15 mouse cellular contexts compared by ENCODE assay signal in genomic region chr3:79283976-79284375, GRCm38 (mm10). TPM values are rescaled to one million over a fixed set of nuclear protein-coding genes. Genes with fewer than 3 reads are reported as not detected.
A peak's percentile ranks its signal among the peaks of the same experiment; 100 is the strongest.
DNase-seq lines count a peak whose midpoint lies in the region; ATAC-seq and TF ChIP-seq lines count a peak whose summit lies in the region.
"Had no signal": no experiment of that assay in that cellular context is flagged by ENCODE, and none has a peak within 500 bp of the region (broad histone marks: within the 10 kb centered on the region; RNA-seq: fewer than 3 reads in every experiment).

No protein-coding gene starts in this region.

- no peak overlapping the region for H3K9ac ChIP-seq in heart, adult 2 months (ENCODE audit: low read depth, low read length)
- H3K9ac ChIP-seq in embryonic facial prominence, embryonic 14.5 days (ENCODE audit: low read depth, low read length), result no peak overlapping the region
- H3K9ac ChIP-seq in midbrain, embryonic 15.5 days, result no peak overlapping the region
- H3K9ac ChIP-seq: liver, embryonic 12.5 days had no signal

- ATAC-seq in embryonic facial prominence, embryonic 14.5 days (ENCODE audit: low read depth), result no peak
- ATAC-seq in midbrain, embryonic 15.5 days (replicated peaks), result no peak
- ATAC-seq: intestine, embryonic 16.5 days; liver, embryonic 12.5 days had no signal

- 59% methylated on average over 3 of the region's 3 CpGs for WGBS in heart, adult 2 months
- 33% methylated on average over 3 of the region's 3 CpGs for WGBS in embryonic facial prominence, embryonic 14.5 days
- WGBS in midbrain, embryonic 15.5 days, result 77% methylated on average over 3 of the region's 3 CpGs

- no peaks in the 10 kb centered on the region for H3K27me3 ChIP-seq in heart, adult 2 months (ENCODE audit: control insufficient read depth, insufficient read depth, low read length)
- H3K27me3 ChIP-seq in embryonic facial prominence, embryonic 14.5 days (replicated peaks; ENCODE audit: control insufficient read depth, insufficient read depth, low read length), result no peaks in the 10 kb centered on the region
- H3K27me3 ChIP-seq in midbrain, embryonic 15.5 days (replicated peaks), result peaks cover 6% of the 10 kb centered on the region; the same call in 1 of the 2 replicates

- H3K4me1 ChIP-seq in heart, adult 2 months (ENCODE audit: control insufficient read depth, insufficient read depth, low read length), result peaks cover 30% of the 10 kb centered on the region
- H3K4me1 ChIP-seq in embryonic facial prominence, embryonic 14.5 days (ENCODE audit: control insufficient read depth, insufficient read depth, low read length), result peaks cover 33% of the 10 kb centered on the region
- H3K4me1 ChIP-seq in midbrain, embryonic 15.5 days, result peaks cover 37% of the 10 kb centered on the region

- intact Hi-C loops in heart, adult 2 months (cut with DNase I), result no loop called here

- no peak for TF ChIP-seq EP300 in heart, adult 2 months (IDR thresholded peaks at IDR 0.05; ENCODE audit: insufficient read depth, low read depth, low read length)

- DNase-seq in heart, adult 2 months, result no peak
- DNase-seq in heart, adult 8-10 months (ENCODE audit: low spot score), result no peak
- DNase-seq in layer of hippocampus, adult 2 months (ENCODE audit: low spot score in 2 of 2), result no peak
- DNase-seq in layer of hippocampus, adult 9-11 months, result no peak
- DNase-seq in embryonic facial prominence, embryonic 14.5 days (ENCODE audit: low spot score), result peak; percentile 73
- DNase-seq in embryo, embryonic 11 days, result no peak
- no peak for DNase-seq in layer of hippocampus, adult 8-10 months (ENCODE audit: low spot score in 2 of 2)
- DNase-seq: adrenal gland, adult 8-10 months; cerebellum, adult 11 months; layer of hippocampus, postnatal 36 days; thymus, postnatal 36 days had no signal

- H3K36me3 ChIP-seq in heart, adult 2 months (ENCODE audit: control insufficient read depth, insufficient read depth, low read length), result peaks cover 31% of the 10 kb centered on the region
- H3K36me3 ChIP-seq in embryonic facial prominence, embryonic 14.5 days (ENCODE audit: control insufficient read depth, insufficient read depth, low read length), result no peaks in the 10 kb centered on the region
- no peaks in the 10 kb centered on the region for H3K36me3 ChIP-seq in midbrain, embryonic 15.5 days (replicated peaks)
- H3K36me3 ChIP-seq: liver, embryonic 12.5 days had no signal

- peak overlapping the region; percentile 3; the same call in 1 of the 2 replicates for H3K4me3 ChIP-seq in heart, adult 2 months
- peak overlapping the region; percentile 98 for H3K4me3 ChIP-seq in layer of hippocampus, adult 2 months
- 0 out of 2 replicates have a peak overlapping the region, but pooled peaks have one; percentile 88 for H3K4me3 ChIP-seq in embryonic facial prominence, embryonic 14.5 days (ENCODE audit: low read depth, low read length)
- no peak overlapping the region for H3K4me3 ChIP-seq in midbrain, embryonic 15.5 days
- H3K4me3 ChIP-seq: liver, embryonic 12.5 days had no signal

- TF ChIP-seq CTCF in heart, adult 2 months (IDR thresholded peaks at IDR 0.05), result no peak
- TF ChIP-seq CTCF in layer of hippocampus, adult 2 months (conservative IDR thresholded peaks at IDR 0.05), result no peak

- peak overlapping the region; percentile 22; the same call in 1 of the 2 replicates for H3K27ac ChIP-seq in heart, adult 2 months
- no peak overlapping the region for H3K27ac ChIP-seq in layer of hippocampus, adult 2 months
- H3K27ac ChIP-seq in embryonic facial prominence, embryonic 14.5 days (replicated peaks; ENCODE audit: low read depth, low read length), result peak overlapping the region; percentile 24; the same call in 1 of the 2 replicates
- H3K27ac ChIP-seq in midbrain, embryonic 15.5 days, result no peak overlapping the region
- H3K27ac ChIP-seq: liver, embryonic 12.5 days had no signal

- no peaks in the 10 kb centered on the region for H3K9me3 ChIP-seq in embryonic facial prominence, embryonic 14.5 days (ENCODE audit: control insufficient read depth, low read length)
- no peaks in the 10 kb centered on the region for H3K9me3 ChIP-seq in midbrain, embryonic 15.5 days
- H3K9me3 ChIP-seq: liver, embryonic 12.5 days had no signal

- no peak for TF ChIP-seq POLR2A in heart, adult 2 months (IDR thresholded peaks at IDR 0.05; ENCODE audit: insufficient read depth, low read depth, low read length)

- peak overlapping the region; percentile 84 for H3K4me2 ChIP-seq in embryonic facial prominence, embryonic 14.5 days (ENCODE audit: low read depth, low read length)
- H3K4me2 ChIP-seq in midbrain, embryonic 15.5 days, result peak overlapping the region; percentile 96; the same call in 1 of the 2 replicates

- H3K79me2 ChIP-seq in heart, adult 2 months (replicated peaks; ENCODE audit: control insufficient read depth, insufficient read depth, low read length), result peaks cover 10% of the 10 kb centered on the region

RNA-seq across cellular contexts. Expression of gene Rapgef2, which starts 2.3 kb away (rescaled TPM):
- total RNA-seq in heart, adult 2 months (2021), result 10 to 100 TPM; 31.7 to 36.2 TPM
- 10.6 and 15.4 TPM in 2 replicates for polyA plus RNA-seq in heart, adult 2 months (2012; rRNA removed)
- 10 to 100 TPM; 28.3 to 34.8 (median 32.0) TPM for total RNA-seq in heart, adult 8-10 months (2022)
- total RNA-seq in layer of hippocampus, adult 2 months (2021), result 100 to 1,000 TPM; 169 to 173 TPM
- 8.5 TPM in 2 replicates for polyA plus RNA-seq in embryonic facial prominence, embryonic 14.5 days (2014; fragmentation: Nextera tagmentation; extraction: Ambion mirVana)
- polyA plus RNA-seq in midbrain, embryonic 15.5 days (2015; fragmentation: Nextera tagmentation; extraction: Ambion mirVana), result 14.4 and 14.8 TPM in 2 replicates
- total RNA-seq in layer of hippocampus, adult 8-10 months (2022), result 100 to 1,000 TPM; 140 to 179 (median 158) TPM

RNA-seq across cellular contexts. Expression of gene Gm17359, which starts 52.5 kb away (rescaled TPM):
- total RNA-seq in heart, adult 2 months (2021), result not detected
- polyA plus RNA-seq in heart, adult 2 months (2012; rRNA removed), result 0.14 and 0.15 TPM in 2 replicates
- total RNA-seq in heart, adult 8-10 months (2022), result not detected
- not detected for total RNA-seq in layer of hippocampus, adult 2 months (2021)
- not detected in 2 replicates for polyA plus RNA-seq in embryonic facial prominence, embryonic 14.5 days (2014; fragmentation: Nextera tagmentation; extraction: Ambion mirVana)
- polyA plus RNA-seq in midbrain, embryonic 15.5 days (2015; fragmentation: Nextera tagmentation; extraction: Ambion mirVana), result not detected in 2 replicates
- not detected for total RNA-seq in layer of hippocampus, adult 8-10 months (2022)
- total RNA-seq: adrenal gland, adult 8-10 months; gastrocnemius, adult 18-20 months; layer of hippocampus, postnatal 36 days had no signal
- polyA plus RNA-seq: intestine, embryonic 16.5 days; liver, embryonic 12.5 days had no signal

Comparison
In these comparisons a context has a peak if more than half of its experiments do, and no peak if none do; other contexts are left out.
1. H3K27ac ChIP-seq: peak in heart, adult 2 months (single experiment) and embryonic facial prominence, embryonic 14.5 days (single experiment); none in layer of hippocampus, adult 2 months (single experiment) and midbrain, embryonic 15.5 days (single experiment).